ENCODE assay signal across 12 mouse cellular contexts in the genomic region with DNA sequence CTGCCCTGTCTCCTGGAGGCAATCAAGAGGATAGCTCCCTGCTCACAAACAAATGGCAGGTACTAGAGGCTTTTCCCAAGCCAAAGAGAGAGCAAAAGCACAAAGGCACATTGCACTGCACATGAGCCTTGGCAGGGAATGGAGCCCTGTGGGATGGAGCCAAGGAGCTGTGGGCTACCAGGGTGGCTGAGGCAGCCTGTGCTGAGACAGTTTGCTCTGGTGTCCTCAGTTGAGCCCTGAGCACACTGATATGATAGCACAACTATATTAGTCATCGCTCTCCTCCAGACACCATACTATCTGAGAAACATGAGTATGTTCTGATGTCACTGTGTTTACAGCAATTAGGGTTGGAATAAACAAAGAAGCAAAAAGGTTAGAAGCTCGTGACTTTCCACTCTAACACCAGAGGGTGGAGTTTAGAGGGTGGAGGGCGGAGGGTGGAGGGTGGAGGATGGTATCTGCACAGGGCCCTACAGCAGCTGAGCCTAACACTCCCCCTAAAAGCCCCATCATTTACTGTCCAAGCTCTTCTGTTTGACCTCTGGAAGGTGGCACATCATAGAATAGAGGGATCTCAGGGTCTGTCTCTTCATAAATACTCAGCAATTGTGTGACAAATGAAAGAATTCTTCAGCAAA. TPM values are rescaled to one million over a fixed set of nuclear protein-coding genes. Genes with fewer than 3 reads are reported as not detected.
DNase-seq lines count a peak whose midpoint lies in the region; ATAC-seq and TF ChIP-seq lines count a peak whose summit lies in the region.
"Had no signal": no experiment of that assay in that cellular context is flagged by ENCODE, and none has a peak within 500 bp of the region (broad histone marks: within the 10 kb centered on the region; RNA-seq: fewer than 3 reads in every experiment).

No protein-coding gene starts in this region.

- no peaks in the 10 kb centered on the region for H3K79me2 ChIP-seq in MEL (ENCODE audit: control insufficient read depth, insufficient read depth, low read length, poor library complexity)

- TF ChIP-seq POLR2A in MEL (IDR thresholded peaks at IDR 0.05; ENCODE audit: control insufficient read depth in 1 of 2, insufficient read depth in 1 of 2, low read depth in 1 of 2, low read length in 2 of 2, poor library complexity in 1 of 2): no peak

- peaks cover 0 to 2% of the 10 kb centered on the region in 2 experiments; a peak in 3 of 4 replicates for H3K27me3 ChIP-seq in MEL (ENCODE audit: control insufficient read depth in 1 of 2, insufficient read depth in 2 of 2, low read length in 2 of 2)
- H3K27me3 ChIP-seq in liver, embryonic 13.5 days: no peaks in the 10 kb centered on the region
- H3K27me3 ChIP-seq: kidney, embryonic 15.5 days had no signal

- H3K27ac ChIP-seq in MEL (ENCODE audit: control insufficient read depth, low read depth, low read length): no peak overlapping the region
- H3K27ac ChIP-seq in liver, embryonic 13.5 days: peak overlapping the region; percentile 48; the same call in 1 of the 2 replicates
- H3K27ac ChIP-seq: hindbrain, embryonic 14.5 days; kidney, embryonic 15.5 days had no signal

- no peak overlapping the region for H3K9ac ChIP-seq in MEL (ENCODE audit: control insufficient read depth, low read depth, low read length, poor library complexity, severe bottlenecking)
- H3K9ac ChIP-seq in liver, embryonic 13.5 days: no peak overlapping the region
- H3K9ac ChIP-seq: hindbrain, embryonic 14.5 days; kidney, embryonic 15.5 days had no signal

- DNase-seq in frontal cortex, postnatal 14 days (ENCODE audit: low spot score in 2 of 2): no peak
- peak; percentile 46 for DNase-seq in MEL (ENCODE audit: low read depth, low spot score)
- peak; percentile 77 to 87 for DNase-seq in heart, adult 18-20 months
- DNase-seq in liver, embryonic 13.5 days: no peak
- no peak for DNase-seq in testis, postnatal 14 days (ENCODE audit: low spot score)
- DNase-seq in B cell, adult 2 months: no peak
- DNase-seq in layer of hippocampus, postnatal 36 days: no peak
- DNase-seq: gastrocnemius, postnatal 10 days had no signal

- H3K4me1 ChIP-seq in MEL (ENCODE audit: control insufficient read depth in 1 of 2, insufficient read depth in 2 of 2, low read length in 2 of 2): peaks cover 0 to 3% of the 10 kb centered on the region in 2 experiments; a peak in 2 of 4 replicates
- H3K4me1 ChIP-seq in liver, embryonic 13.5 days (replicated peaks): peaks cover 18% of the 10 kb centered on the region
- H3K4me1 ChIP-seq: kidney, embryonic 15.5 days had no signal

- ATAC-seq in frontal cortex, adult (ENCODE audit: low TSS enrichment): peak; percentile 76
- peak; percentile 66 for ATAC-seq in liver, embryonic 13.5 days (ENCODE audit: low read depth)
- ATAC-seq: activated CD4-positive, CD25-positive, alpha-beta regulatory T cell, adult 4 months had no signal

- no peaks in the 10 kb centered on the region for H3K36me3 ChIP-seq in MEL (ENCODE audit: control insufficient read depth in 1 of 2, insufficient read depth in 2 of 2, low read length in 2 of 2)
- no peaks in the 10 kb centered on the region for H3K36me3 ChIP-seq in liver, embryonic 13.5 days
- H3K36me3 ChIP-seq: kidney, embryonic 15.5 days had no signal

- TF ChIP-seq RAD21 in MEL (IDR thresholded peaks at IDR 0.05; ENCODE audit: low read depth, low read length): no peak

- H3K4me3 ChIP-seq in MEL (ENCODE audit: control insufficient read depth in 1 of 2, insufficient read depth in 1 of 2, low read depth in 2 of 2, low read length in 2 of 2): no peak overlapping the region
- H3K4me3 ChIP-seq in liver, embryonic 13.5 days (replicated peaks): no peak overlapping the region
- H3K4me3 ChIP-seq: kidney, embryonic 15.5 days had no signal

- no peak overlapping the region for H3K4me2 ChIP-seq in liver, embryonic 13.5 days
- H3K4me2 ChIP-seq: hindbrain, embryonic 14.5 days; kidney, embryonic 15.5 days had no signal

- no peak for TF ChIP-seq CTCF in MEL (IDR thresholded peaks at IDR 0.05 in 2 of 3, conservative IDR thresholded peaks at IDR 0.05 in 1 of 3; ENCODE audit: control insufficient read depth in 1 of 3, insufficient read depth in 1 of 3, low read depth in 2 of 3, low read length in 3 of 3, poor library complexity in 1 of 3, severe bottlenecking in 1 of 3)

- TF ChIP-seq EP300 in MEL (IDR thresholded peaks at IDR 0.05; ENCODE audit: low read depth in 1 of 2, low read length in 2 of 2): peak; percentile 32 to 38; a peak in 2 of 4 replicates

- WGBS in liver, embryonic 13.5 days (ENCODE audit: insufficient replicate concordance): 51% methylated on average over 3 of the region's 3 CpGs

- no peaks in the 10 kb centered on the region for H3K9me3 ChIP-seq in MEL (replicated peaks; ENCODE audit: insufficient read depth, low read length)
- H3K9me3 ChIP-seq in liver, embryonic 13.5 days (replicated peaks): no peaks in the 10 kb centered on the region
- H3K9me3 ChIP-seq: kidney, embryonic 15.5 days had no signal

TF ChIP-seq in MEL, 35 proteins besides CTCF, POLR2A, EP300 and RAD21:
- 0 out of 2 replicates have a peak, but pooled peaks have one; percentile 34 for TF ChIP-seq ETS1 (IDR thresholded peaks at IDR 0.05; ENCODE audit: low read depth, low read length)
- no peak for TF ChIP-seq GABPA (IDR thresholded peaks at IDR 0.05; ENCODE audit: low read depth, low read length)
- TF ChIP-seq ZMIZ1 (IDR thresholded peaks at IDR 0.05; ENCODE audit: low read depth, low read length): no peak
- TF ChIP-seq GATA1 (IDR thresholded peaks at IDR 0.05; ENCODE audit: low read depth, low read length): peak; percentile 26
- TF ChIP-seq USF2 (IDR thresholded peaks at IDR 0.05; ENCODE audit: borderline replicate concordance in 1 of 2, insufficient read depth in 1 of 2, low read depth in 1 of 2, low read length in 2 of 2): no peak
- no peak for TF ChIP-seq JUND (IDR thresholded peaks at IDR 0.05; ENCODE audit: low read depth, low read length)
- TF ChIP-seq ZNF384 (IDR thresholded peaks at IDR 0.05; ENCODE audit: low read depth, low read length): no peak

RNA-seq across cellular contexts. Expression of a gene that starts 18.6 kb away (rescaled TPM):
- total RNA-seq in MEL (2012; rRNA removed): 13.6 and 13.7 TPM in 2 replicates
- 10 to 100 TPM in 1 of 2 experiments, not detected in 1; 32.0 TPM for polyA plus RNA-seq in MEL (2012; ENCODE audit: insufficient read depth in 1 of 2, insufficient read length in 2 of 2, low read depth in 1 of 2, low replicate concordance in 2 of 2, missing spikeins in 1 of 2)
- 10 to 100 TPM; 33.0 to 36.3 TPM for total RNA-seq in heart, adult 18-20 months (2021)
- 8.2 and 11.9 TPM in 2 replicates for polyA plus RNA-seq in liver, embryonic 13.5 days (2015; fragmentation: Nextera tagmentation; extraction: Ambion mirVana)
- total RNA-seq in layer of hippocampus, postnatal 36 days (2021): 10 to 100 TPM; 67.6 to 67.7 TPM

Comparison
In these comparisons a context has a peak if more than half of its experiments do, and no peak if none do; other contexts are left out.
1. DNase-seq: peak in MEL (single experiment) and heart, adult 18-20 months (2 of 2); none in frontal cortex, postnatal 14 days (0 of 2), liver, embryonic 13.5 days (single experiment), testis, postnatal 14 days (single experiment), B cell, adult 2 months (0 of 2) and layer of hippocampus, postnatal 36 days (0 of 2).